Mouse (Mus musculus) CH12.LX (cell line): ENCODE measurements around the gene Hras. TPM values are rescaled to one million over a fixed set of nuclear protein-coding genes. Genes with fewer than 3 reads are reported as not detected.

ENCODE experiments used
- DNase-seq: peaks from one replicate; pipeline ENCODE4 v3.0.0-alpha.2; 2013; ENCODE audit errors: extremely low read depth
- H3K27ac ChIP-seq: 2 replicates; pipeline ENCODE4 v1.5.1; 2012; ENCODE audit warnings: low read depth, mild to moderate bottlenecking, control low read depth, moderate library complexity; ENCODE audit not compliant: insufficient read depth
- H3K27me3 ChIP-seq: replicated peaks from 2 replicates; pipeline ENCODE3; 2012; ENCODE audit warnings: inconsistent platforms
- H3K36me3 ChIP-seq, 2 experiments: replicated peaks in 1 of 2; 2 replicates each; pipeline versions ENCODE3 to v1.6.1; 2012; ENCODE audit warnings: inconsistent platforms in 1 of 2, low read length in 1 of 2, mild to moderate bottlenecking in 1 of 2, mixed read lengths in 1 of 2, moderate library complexity in 1 of 2; ENCODE audit not compliant: control insufficient read depth in 1 of 2, insufficient read depth in 1 of 2
- H3K4me1 ChIP-seq, 2 experiments: 2 replicates each; pipeline ENCODE4 v1.6.1; 2012; ENCODE audit warnings: inconsistent platforms in 1 of 2, moderate library complexity in 1 of 2; ENCODE audit not compliant: insufficient read depth in 2 of 2, control insufficient read depth in 1 of 2
- H3K4me2 ChIP-seq: 2 replicates; pipeline ENCODE4 v1.6.1; 2012; ENCODE audit warnings: low read depth, mild to moderate bottlenecking, control low read depth; ENCODE audit not compliant: poor library complexity, insufficient read depth, severe bottlenecking
- H3K4me3 ChIP-seq, 3 experiments: fragments of 150-350 bp in 1 of 3; sonication (generic) in 1 of 3; replicated peaks in 1 of 3; 2 replicates each; pipeline versions ENCODE3 to v1.5.1; 2011 to 2012; ENCODE audit warnings: low read depth in 2 of 3, low read length in 2 of 3, mild to moderate bottlenecking in 2 of 3, moderate library complexity in 2 of 3, control low read depth in 1 of 3, improper control_type of control experiment in 1 of 3, inconsistent platforms in 1 of 3, mixed read lengths in 1 of 3; ENCODE audit not compliant: poor library complexity in 1 of 3
- H3K79me2 ChIP-seq: replicated peaks from 2 replicates; pipeline ENCODE4 v1.6.1; 2012; ENCODE audit warnings: mild to moderate bottlenecking, moderate library complexity; ENCODE audit not compliant: control insufficient read depth, poor library complexity, insufficient read depth, severe bottlenecking; ENCODE audit errors: extremely low read depth
- H3K9ac ChIP-seq: 2 replicates; pipeline ENCODE4 v1.6.1; 2012; ENCODE audit warnings: low read depth, mild to moderate bottlenecking, control low read depth, moderate library complexity; ENCODE audit not compliant: insufficient read depth
- H3K9me3 ChIP-seq: replicated peaks from 2 replicates; pipeline ENCODE3; 2012; ENCODE audit warnings: low read length, inconsistent platforms, mixed read lengths
- BHLHE40 ChIP-seq: IDR thresholded peaks from 2 replicates; pipeline ENCODE4 v1.6.1; 2011; ENCODE audit warnings: mild to moderate bottlenecking, low read depth, low read length, improper control_type of control experiment
- CTCF ChIP-seq, 2 experiments: IDR thresholded peaks in 1 of 2; conservative IDR thresholded peaks in 1 of 2; 2 replicates each; pipeline ENCODE4 v1.5.1; 2011 to 2012; ENCODE audit warnings: low read depth in 2 of 2, low read length in 2 of 2, improper control_type of control experiment in 1 of 2, inconsistent platforms in 1 of 2, mild to moderate bottlenecking in 1 of 2, moderate library complexity in 1 of 2
- ELF1 ChIP-seq: IDR thresholded peaks from 2 replicates; pipeline ENCODE4 v1.6.1; 2014; ENCODE audit warnings: low read depth, mild to moderate bottlenecking, inconsistent platforms, low read length, improper control_type of control experiment
- EP300 ChIP-seq: IDR thresholded peaks from 2 replicates; pipeline ENCODE4 v1.6.1; 2011; ENCODE audit warnings: low read length, improper control_type of control experiment
- IRF4 ChIP-seq: IDR thresholded peaks from 2 replicates; pipeline ENCODE4 v1.6.1; 2014; ENCODE audit warnings: low read depth, mild to moderate bottlenecking, inconsistent platforms, low read length, improper control_type of control experiment
- JUND ChIP-seq: conservative IDR thresholded peaks from 2 replicates; pipeline ENCODE4 v1.6.1; 2011; ENCODE audit warnings: low read depth, low read length, improper control_type of control experiment
- KAT2A ChIP-seq: IDR thresholded peaks from 2 replicates; pipeline ENCODE4 v1.6.1; 2012; ENCODE audit warnings: low read length, improper control_type of control experiment, inconsistent platforms; ENCODE audit not compliant: insufficient replicate concordance
- MAFK ChIP-seq: IDR thresholded peaks from 2 replicates; pipeline ENCODE4 v1.6.1; 2011; ENCODE audit warnings: low read length, improper control_type of control experiment; ENCODE audit not compliant: insufficient replicate concordance
- MAX ChIP-seq: IDR thresholded peaks from 2 replicates; pipeline ENCODE4 v1.6.1; 2011; ENCODE audit warnings: low read length, improper control_type of control experiment
- MAZ ChIP-seq: IDR thresholded peaks from 2 replicates; pipeline ENCODE4 v1.6.1; 2012; ENCODE audit warnings: low read depth, mild to moderate bottlenecking, inconsistent platforms, low read length, improper control_type of control experiment, moderate library complexity
- NELFE ChIP-seq: IDR thresholded peaks from 2 replicates; pipeline ENCODE4 v1.6.1; 2011; ENCODE audit warnings: low read depth, low read length, improper control_type of control experiment
- NRF1 ChIP-seq: IDR thresholded peaks from 2 replicates; pipeline ENCODE4 v1.6.1; 2014; ENCODE audit warnings: low read depth, mild to moderate bottlenecking, inconsistent platforms, low read length, improper control_type of control experiment, moderate library complexity
- PAX5 ChIP-seq: IDR thresholded peaks from 2 replicates; pipeline ENCODE4 v1.6.1; 2012; ENCODE audit warnings: low read length, inconsistent platforms, mixed read lengths
- POLR2A ChIP-seq: IDR thresholded peaks from 2 replicates; pipeline ENCODE4 v1.6.1; 2011; ENCODE audit warnings: low read depth, mild to moderate bottlenecking, improper control_type of control experiment, low read length
- RAD21 ChIP-seq: IDR thresholded peaks from 2 replicates; pipeline ENCODE4 v1.6.1; 2011; ENCODE audit warnings: low read depth, mild to moderate bottlenecking, low read length, improper control_type of control experiment, moderate library complexity
- TBP ChIP-seq: conservative IDR thresholded peaks from 2 replicates; pipeline ENCODE4 v1.6.1; 2011; ENCODE audit warnings: low read depth, low read length, improper control_type of control experiment
- TCF12 ChIP-seq: IDR thresholded peaks from 2 replicates; pipeline ENCODE4 v1.6.1; 2014; ENCODE audit warnings: low read depth, mild to moderate bottlenecking, inconsistent platforms, low read length, improper control_type of control experiment
- UBTF ChIP-seq: IDR thresholded peaks from 2 replicates; pipeline ENCODE4 v1.6.1; 2012; ENCODE audit warnings: low read depth, mild to moderate bottlenecking, inconsistent platforms, low read length, improper control_type of control experiment, moderate library complexity
- USF1 ChIP-seq: IDR thresholded peaks from 2 replicates; pipeline ENCODE4 v1.6.1; 2014; ENCODE audit warnings: low read depth, mild to moderate bottlenecking, inconsistent platforms, low read length, improper control_type of control experiment
- USF2 ChIP-seq: conservative IDR thresholded peaks from 2 replicates; pipeline ENCODE4 v1.6.1; 2011; ENCODE audit warnings: low read depth, low read length, improper control_type of control experiment
- ZC3H11A ChIP-seq: IDR thresholded peaks from 2 replicates; pipeline ENCODE4 v1.6.1; 2012; ENCODE audit warnings: low read depth, mild to moderate bottlenecking, inconsistent platforms, low read length, improper control_type of control experiment
- ZKSCAN1 ChIP-seq: IDR thresholded peaks from 2 replicates; pipeline ENCODE4 v1.6.1; 2012; ENCODE audit warnings: low read depth, inconsistent platforms, low read length, improper control_type of control experiment, borderline replicate concordance
- ZNF384 ChIP-seq: IDR thresholded peaks from 2 replicates; pipeline ENCODE4 v1.6.1; 2012; ENCODE audit warnings: low read depth, low read length, improper control_type of control experiment, inconsistent platforms
- dilution Hi-C: fragments of 300-500 bp; cut with MboI; formaldehyde crosslinking; loops from 2 replicates; pipeline ENCODE4 v1.14.3; 2020; ENCODE audit warnings: low sequenced_read_pairs; ENCODE audit not compliant: extremely low pct_unique_long_range_greater_than_20kb, extremely low pct_ligation_motif_present
- in situ Hi-C: fragments of 300-500 bp; cut with MboI; formaldehyde crosslinking; loops from 3 replicates; pipeline ENCODE4 v1.14.3; 2019; ENCODE audit warnings: low sequenced_read_pairs, low pct_ligation_motif_present, low pct_unique_long_range_greater_than_20kb, mixed read lengths
- polyA plus RNA-seq: library from polyadenylated mRNA; unstranded; fragments of >175 nt; gene quantifications from 2 replicates; pipeline ENCODE4 v1.2.1, GENCODE M21; 2012; ENCODE audit warnings: low read depth; ENCODE audit not compliant: insufficient read length
- total RNA-seq, 2 experiments: library from RNA; depleted of rRNA; stranded (reverse); fragments of 300-350 nt in 1 of 2; fragments of >200 nt in 1 of 2; gene quantifications; 2 replicates each; pipeline ENCODE4 v1.2.3; 2012 to 2014

Hras gene
- total and polyA plus RNA-seq, 3 experiments, result 43.6 to 82.0 (median 71.3) TPM

GRCm38 (mm10) chr7:141206182-141206937, 12.6 kb upstream of the Hras start:
- H3K4me2 ChIP-seq, result no peak overlapping the region
- TF ChIP-seq IRF4 (no peak), TCF12 (no peak), USF1 (no peak), ZKSCAN1 (no peak), POLR2A (no peak), NELFE (no peak), MAFK (no peak), MAX (no peak), NRF1 (no peak)
- TF ChIP-seq, all 38 proteins: peak for 0
- peaks cover 19% of the 10 kb centered on the region for H3K27me3 ChIP-seq
- in situ Hi-C loops (no loop called here), dilution Hi-C loops (no loop called here)
- no peak overlapping the region for H3K27ac ChIP-seq
- no peaks in the 10 kb centered on the region for H3K79me2 ChIP-seq
- DNase-seq, result no peak
- no peak overlapping the region for H3K4me3 ChIP-seq
- no peaks in the 10 kb centered on the region for H3K9me3 ChIP-seq
- no peak overlapping the region for H3K9ac ChIP-seq
- H3K4me1 ChIP-seq, result 0 out of 4 replicates have a peak, but pooled peaks cover 0 to 3% of the 10 kb centered on the region in 2 experiments
- H3K36me3 ChIP-seq, result no peaks in the 10 kb centered on the region

GRCm38 (mm10) chr7:141205504-141205903, 11.7 kb upstream of the Hras start:
- in situ Hi-C loops, result no loop called here
- H3K4me2 ChIP-seq, result no peak overlapping the region
- H3K27ac ChIP-seq, result no peak overlapping the region
- dilution Hi-C loops, result no loop called here
- H3K36me3 ChIP-seq, result no peaks in the 10 kb centered on the region
- no peak overlapping the region for H3K9ac ChIP-seq
- no peaks in the 10 kb centered on the region for H3K79me2 ChIP-seq
- H3K9me3 ChIP-seq, result no peaks in the 10 kb centered on the region
- no peak overlapping the region for H3K4me3 ChIP-seq
- H3K4me1 ChIP-seq, result 0 out of 4 replicates have a peak, but pooled peaks cover 0 to 3% of the 10 kb centered on the region in 2 experiments
- TF ChIP-seq IRF4, result no peak
- TF ChIP-seq ZNF384, result no peak
- no peak for TF ChIP-seq ELF1
- no peak for TF ChIP-seq MAX
- no peak for TF ChIP-seq TCF12
- no peak for TF ChIP-seq EP300
- no peak for TF ChIP-seq POLR2A
- no peak for TF ChIP-seq TBP
- TF ChIP-seq USF2, result no peak
- no peak for TF ChIP-seq BHLHE40
- TF ChIP-seq KAT2A, result no peak
- no peak for TF ChIP-seq JUND
- TF ChIP-seq ZC3H11A, result no peak
- no peak for TF ChIP-seq MAZ
- no peak for TF ChIP-seq NELFE
- no peak for TF ChIP-seq UBTF
- TF ChIP-seq RAD21, result no peak
- TF ChIP-seq CTCF (conservative IDR thresholded peaks at IDR 0.05 in 1 of 2, IDR thresholded peaks at IDR 0.05 in 1 of 2; ENCODE audit: low read depth in 2 of 2, low read length in 2 of 2), result no peak
- no peak for TF ChIP-seq PAX5
- H3K27me3 ChIP-seq, result peaks cover 12% of the 10 kb centered on the region
- DNase-seq, result no peak
